Mouse (Mus musculus) T-helper 1 cell (primary cell): ENCODE measurements around the gene Sidt2.

Experiments
- in situ Hi-C: fragments of 300-600 bp; cut with MboI, MseI; formaldehyde crosslinking; loops from one replicate; pipeline ENCODE4 v1.15.1; 2025; ENCODE audit warnings: high pct_unique_total_duplicates

The Sidt2 gene

DNA sequence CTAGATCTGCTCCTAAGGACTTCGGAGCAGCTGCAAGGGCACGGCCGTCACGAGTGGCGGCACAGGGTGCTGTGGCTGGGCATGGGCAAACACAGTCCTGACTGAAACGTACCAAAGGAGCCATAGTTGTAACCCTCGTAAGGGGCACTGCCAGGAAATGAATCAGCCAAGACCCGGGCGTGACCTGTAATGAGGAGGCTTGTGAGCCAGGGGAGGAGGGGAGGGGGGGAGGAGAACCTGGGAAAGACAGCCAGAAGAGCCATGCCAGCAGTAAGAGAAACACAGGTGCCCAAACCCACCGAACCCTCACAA, 8.2 kb downstream of the Sidt2 start:
- in situ Hi-C loops = loop anchor here (5.0 kb wide), 1 partner anchor 35 kb away; no protein-coding TSS in a partner anchor

DNA sequence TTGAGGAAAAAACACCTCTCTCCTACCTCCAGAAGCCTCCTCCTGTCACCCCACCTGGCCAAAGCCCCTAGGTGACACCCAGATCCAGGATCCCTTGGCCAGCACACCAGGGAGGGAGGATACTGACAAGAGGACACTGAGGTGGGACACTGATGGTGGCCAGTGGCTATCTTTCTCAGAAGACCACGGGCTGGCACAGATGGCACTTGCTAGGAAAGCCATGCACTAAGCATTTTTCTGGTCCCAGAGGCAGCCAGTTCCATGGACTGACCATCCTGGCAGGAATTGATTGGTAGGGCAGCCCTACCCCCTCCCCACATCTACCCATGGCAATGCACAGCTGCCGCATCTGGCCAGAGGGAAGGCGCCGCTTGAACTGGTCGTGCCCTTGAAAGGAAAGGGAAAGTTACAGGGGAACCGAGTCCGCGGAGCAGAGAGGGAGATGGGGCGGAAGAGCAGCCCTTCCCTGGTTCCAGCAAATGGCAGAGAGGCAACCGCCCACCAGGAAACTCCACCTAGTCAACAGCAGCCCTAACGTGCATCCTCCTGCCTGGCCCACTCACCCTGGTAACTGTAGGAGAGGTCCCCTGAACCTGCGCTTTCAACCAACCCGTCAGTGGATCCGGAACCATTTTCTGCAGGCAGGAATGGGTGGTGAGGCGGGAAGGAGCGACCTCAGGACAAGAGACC, 8.7 kb downstream of the Sidt2 start:
- in situ Hi-C loops = loop anchor here (5.0 kb wide), 1 partner anchor 34 kb away; no protein-coding TSS in a partner anchor

DNA sequence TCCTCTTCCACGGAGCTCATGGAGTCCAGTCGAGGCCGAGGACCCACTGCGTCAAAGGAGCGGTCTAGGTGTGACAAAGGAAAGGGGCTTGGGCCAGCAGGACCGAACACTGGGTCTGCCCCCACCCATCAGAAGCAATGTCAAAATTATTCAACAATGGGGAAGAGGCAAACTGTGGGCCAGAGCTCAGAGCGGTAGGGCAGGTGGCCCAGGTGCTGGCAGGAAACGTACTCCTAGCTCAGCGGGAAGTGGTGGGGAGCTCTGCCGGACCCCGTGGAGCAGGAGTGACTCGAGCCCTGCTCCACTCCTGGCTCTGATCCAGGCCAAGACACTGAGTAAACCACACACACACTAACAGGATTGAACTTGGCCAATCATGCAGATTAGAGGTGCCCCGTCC, 9.3 kb downstream of the Sidt2 start:
- in situ Hi-C loops = loop anchor here (5.0 kb wide), 1 partner anchor 33 kb away; no protein-coding TSS in a partner anchor

DNA sequence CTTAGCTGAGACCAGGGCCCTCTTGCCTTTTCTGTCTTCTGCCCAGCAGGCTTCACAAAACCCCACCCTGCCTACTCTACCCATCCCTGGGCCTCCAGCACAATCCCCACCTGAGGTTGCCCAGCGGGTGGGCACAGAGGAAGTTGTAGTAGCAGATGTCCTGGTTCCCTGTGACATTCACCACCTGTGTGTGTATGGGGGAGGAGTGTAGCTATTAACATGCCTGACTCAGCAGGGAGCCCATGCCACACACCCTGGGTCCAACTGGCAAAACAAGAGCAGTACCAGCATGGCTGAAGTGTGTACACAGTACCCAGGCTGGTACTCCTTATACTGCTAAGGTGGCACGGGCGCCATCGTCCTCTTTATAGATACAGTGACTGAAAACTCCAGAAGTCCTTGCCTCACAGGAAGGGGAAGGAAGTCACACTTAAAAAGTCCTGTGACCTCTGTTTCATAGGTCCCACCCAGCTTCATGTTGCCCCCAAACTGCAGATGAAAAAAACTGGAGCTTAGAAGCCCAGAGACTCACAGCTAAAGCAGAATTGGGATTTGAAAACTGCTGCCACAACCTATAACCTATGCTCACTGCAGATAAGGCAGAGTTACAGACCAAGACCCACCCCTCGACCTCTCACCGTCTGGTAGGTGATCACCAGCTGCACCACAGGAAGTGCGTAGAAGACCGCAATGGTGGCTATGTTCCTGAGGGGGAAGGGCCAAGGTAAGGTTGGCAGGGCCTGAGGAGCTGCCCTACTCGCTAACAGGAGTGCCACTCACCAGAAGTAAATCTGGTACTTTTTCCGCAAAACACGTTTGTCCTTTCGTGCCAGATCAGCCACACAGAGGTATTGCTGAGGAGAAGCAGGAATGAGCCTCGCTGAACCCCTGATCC, 10.3 kb downstream of the Sidt2 start:
- in situ Hi-C loops = loop anchor here (5.0 kb wide), 1 partner anchor 32 kb away; no protein-coding TSS in a partner anchor

DNA sequence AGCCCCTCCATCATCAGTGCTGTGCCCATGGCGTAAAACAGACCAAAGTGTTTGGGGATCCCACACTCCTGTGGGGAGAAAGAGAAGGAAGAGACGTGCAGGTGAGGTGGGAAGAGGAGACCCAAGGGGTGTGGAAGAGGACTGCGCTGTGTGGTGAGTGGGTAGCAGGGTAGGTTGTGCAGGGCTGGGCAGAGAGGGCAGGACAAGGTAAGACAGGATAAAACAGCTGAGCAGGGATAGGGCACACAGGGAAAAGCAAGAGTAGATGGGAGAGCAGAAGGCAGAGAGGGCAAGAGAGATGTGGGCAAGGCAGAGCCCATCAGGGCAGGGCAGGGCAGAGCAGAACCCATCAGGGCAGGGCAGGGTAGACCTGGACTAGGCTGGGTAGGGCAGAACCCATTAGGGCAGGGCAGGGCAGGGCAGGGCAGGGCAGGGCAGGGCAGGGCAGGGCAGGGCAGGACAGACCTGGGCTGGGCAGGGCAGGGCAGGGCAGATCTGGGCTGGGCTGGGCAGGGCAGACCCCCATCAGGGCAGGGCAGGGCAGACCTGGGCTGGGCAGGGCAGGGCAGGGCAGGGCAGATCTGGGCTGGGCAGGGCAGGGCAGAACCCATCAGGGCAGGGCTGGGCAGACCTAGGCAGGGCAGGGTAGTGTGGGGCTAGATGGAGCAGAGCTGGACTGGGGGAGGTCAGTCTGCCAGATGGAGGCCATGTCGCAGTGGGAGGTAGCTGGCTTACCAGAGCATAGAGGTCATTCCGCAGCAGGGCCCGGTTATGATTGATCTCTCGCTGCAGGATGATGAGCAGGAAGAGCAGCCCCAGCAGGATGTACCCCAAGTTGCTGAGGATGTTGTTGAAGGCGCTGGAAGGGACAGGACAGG, 11.2 kb downstream of the Sidt2 start:
- in situ Hi-C loops = no loop called here

DNA sequence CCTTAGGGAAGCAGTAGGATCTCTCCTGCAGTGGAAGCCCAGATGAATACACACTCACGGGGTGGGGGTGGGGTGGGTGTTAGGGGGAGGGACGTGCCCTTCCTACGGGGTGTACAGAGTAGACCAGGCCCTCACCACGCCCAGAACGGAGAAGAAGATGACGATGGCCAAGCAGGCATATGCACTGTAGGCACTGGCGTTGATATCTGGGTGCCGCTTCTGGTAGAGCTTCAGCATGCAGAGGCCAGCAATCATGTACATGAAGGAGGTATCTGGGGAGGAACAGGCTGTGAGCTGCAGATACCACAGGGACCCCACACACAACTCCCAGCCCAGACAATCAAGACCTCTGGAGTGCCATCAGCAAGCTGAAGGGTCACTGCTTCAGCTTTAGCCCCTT, 12.1 kb downstream of the Sidt2 start:
- in situ Hi-C loops = no loop called here

DNA sequence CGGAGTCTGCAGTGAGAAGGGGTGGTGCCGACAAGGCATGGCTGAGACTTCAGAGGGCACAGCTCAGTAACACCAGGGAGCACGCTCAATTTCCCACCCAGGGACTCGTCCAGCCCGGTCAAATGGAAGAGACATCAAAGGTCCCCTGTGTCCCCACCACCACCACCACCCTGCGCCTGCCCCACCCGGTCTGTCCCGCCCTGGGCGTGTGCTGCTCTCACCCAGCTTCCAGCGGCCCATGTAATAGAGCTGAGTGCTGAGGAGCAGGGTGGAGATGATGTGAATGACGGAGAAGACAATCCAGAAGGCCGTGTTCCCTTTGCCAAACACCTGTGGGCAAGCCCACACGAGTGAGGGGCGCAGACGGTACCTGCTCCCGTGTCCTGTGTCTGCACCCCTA, 12.6 kb downstream of the Sidt2 start:
- in situ Hi-C loops = no loop called here

DNA sequence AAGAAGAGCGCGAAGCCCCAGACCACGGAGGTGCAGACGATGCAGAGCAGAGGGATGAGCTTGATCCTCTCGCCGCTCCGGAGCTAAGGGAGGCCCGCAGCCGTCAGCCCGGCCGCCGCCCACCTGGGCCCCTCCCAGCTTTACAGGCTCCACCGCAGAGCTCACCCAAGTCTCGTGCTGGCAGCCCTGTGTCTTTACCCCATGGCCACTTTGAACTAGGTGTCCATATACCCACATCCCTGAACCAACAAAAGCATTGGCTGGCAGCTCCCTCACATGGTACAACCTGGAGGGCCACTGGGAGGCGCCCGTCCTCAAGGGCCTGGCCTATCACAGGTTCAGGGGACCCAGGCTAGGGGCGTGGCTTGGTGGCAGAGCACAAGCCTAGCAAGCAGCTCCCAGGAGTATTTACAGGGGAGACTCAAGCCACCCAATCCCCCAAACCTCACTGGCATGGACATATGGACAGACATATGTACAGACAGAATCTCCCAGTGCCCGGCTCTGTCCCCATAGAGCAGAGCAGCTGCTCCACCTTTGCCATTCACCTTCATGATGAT, 13.6 kb downstream of the Sidt2 start:
- in situ Hi-C loops = no loop called here

DNA sequence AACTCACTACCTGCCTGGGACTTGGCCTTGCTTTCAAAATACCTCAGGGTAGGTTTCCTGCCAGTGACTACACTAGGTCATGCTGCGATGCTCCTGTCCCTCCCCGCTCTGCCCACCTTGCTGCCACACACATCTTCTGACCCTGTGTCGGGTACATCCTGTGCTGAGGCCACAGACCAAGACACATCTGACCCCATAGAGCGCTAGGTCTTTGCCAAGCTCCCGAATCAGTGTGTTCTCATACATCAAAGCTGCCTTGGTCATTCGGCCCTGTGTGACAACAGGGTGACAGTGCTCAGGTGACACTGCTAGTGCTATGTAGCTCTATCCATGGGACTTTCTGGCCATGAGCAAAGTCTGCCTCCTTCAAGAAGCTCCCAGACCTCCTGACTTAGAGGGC, 15.3 kb downstream of the Sidt2 start:
- in situ Hi-C loops = no loop called here

DNA sequence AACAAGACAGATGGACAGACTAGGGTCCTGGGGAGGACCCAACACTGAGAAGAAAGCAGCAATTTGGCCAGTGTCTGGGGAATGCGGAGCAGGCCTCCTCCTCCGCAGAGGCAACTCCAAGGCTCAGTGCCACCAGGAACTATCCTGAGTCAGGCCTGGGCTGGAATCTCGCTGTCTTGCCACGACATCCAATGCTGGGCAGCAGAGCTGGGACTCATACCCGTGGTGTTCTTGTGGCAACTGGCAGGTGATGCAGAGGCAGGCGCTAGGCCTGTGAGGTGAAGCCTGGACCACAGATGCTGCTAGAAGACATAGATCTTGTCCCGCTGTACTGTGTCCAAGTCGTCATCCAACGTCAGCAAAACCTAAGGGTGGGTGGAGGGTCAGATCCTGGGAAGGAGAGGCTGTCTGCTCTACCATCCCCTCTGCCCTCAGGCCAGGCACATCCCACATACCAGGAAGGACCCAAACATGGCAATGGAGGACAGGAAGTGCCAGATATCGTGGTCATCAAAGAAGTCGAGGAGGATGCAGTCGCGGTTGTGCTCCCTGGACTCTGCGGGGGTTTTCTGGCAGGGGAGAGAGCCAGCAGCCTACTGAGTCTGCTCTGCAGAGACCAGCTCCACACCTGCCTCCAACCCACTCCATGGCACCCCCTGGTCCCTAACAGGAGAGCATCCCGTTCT, 16.0 kb downstream of the Sidt2 start:
- in situ Hi-C loops = no loop called here

DNA sequence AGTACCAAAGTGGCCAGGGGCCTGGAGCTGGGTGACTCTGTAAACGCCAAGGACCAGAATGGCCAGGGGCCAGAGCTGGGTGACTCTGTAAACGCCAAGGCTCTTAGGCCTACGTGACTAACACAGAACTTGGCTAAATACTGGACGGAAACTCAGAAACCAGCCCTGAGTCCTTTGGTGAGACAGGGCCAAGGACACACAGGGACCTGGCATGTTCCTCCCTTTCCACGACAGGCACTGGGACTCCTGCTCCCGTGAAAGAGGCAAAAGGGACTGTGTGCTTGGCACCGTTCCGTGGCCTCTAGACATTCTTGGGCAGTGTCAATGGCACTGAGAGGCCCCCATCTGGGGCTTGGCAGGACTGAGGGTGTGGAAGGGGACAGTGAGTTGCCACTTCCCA, 17.0 kb downstream of the Sidt2 start:
- in situ Hi-C loops = no loop called here

DNA sequence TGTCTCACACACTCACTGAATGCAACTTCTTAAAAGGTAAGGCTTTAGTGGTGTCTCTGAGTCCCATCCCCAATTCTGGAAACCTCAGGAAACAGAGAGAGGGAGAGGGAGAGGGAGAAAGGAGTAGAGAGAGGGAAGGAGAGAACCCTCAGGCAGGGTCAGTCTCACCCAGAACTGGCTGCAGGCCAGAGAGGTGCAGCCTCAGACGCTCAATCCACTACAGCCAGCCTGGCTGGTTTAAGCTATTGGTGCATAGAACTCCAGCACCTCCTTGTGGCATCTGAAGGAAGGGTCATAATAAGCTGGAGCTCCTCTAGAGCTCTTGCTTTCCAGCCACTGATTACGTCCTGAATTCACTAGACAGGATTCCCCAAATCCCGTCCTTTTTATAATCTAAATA, 18.2 kb downstream of the Sidt2 start:
- in situ Hi-C loops = no loop called here

DNA sequence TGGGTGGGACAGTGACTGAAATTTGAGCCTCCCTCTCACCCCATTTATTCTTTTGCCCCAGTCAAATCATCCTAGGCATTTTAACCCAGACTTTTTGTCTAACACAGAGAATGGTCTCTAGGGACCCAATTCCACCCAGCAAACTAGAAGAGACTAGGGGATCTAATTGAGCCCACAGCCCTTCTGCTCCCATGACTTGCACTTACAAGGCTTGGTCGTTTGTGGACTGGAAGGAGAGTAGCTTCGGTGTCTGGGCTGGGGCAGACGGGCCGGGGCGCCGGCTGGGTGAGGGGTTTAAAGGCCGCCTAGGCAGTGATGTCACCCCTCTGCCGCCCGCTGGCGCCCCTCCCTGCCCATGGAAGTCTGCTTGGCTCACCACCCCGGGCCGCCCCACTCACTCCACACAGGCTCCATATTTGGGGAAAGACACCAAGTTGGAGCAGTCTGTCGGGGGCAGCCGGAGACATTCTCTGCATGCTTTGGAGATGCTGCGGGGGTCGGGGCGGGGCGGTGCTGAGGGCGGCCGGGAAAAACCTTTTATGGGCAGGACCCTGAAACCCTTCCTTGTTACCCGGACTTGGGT, 19.3 kb downstream of the Sidt2 start, which contains the start of gene Tagln:
Gene Tagln, minus strand, starts transcription at position 431 of the 583 bp plus-strand sequence.
- in situ Hi-C loops = no loop called here

DNA sequence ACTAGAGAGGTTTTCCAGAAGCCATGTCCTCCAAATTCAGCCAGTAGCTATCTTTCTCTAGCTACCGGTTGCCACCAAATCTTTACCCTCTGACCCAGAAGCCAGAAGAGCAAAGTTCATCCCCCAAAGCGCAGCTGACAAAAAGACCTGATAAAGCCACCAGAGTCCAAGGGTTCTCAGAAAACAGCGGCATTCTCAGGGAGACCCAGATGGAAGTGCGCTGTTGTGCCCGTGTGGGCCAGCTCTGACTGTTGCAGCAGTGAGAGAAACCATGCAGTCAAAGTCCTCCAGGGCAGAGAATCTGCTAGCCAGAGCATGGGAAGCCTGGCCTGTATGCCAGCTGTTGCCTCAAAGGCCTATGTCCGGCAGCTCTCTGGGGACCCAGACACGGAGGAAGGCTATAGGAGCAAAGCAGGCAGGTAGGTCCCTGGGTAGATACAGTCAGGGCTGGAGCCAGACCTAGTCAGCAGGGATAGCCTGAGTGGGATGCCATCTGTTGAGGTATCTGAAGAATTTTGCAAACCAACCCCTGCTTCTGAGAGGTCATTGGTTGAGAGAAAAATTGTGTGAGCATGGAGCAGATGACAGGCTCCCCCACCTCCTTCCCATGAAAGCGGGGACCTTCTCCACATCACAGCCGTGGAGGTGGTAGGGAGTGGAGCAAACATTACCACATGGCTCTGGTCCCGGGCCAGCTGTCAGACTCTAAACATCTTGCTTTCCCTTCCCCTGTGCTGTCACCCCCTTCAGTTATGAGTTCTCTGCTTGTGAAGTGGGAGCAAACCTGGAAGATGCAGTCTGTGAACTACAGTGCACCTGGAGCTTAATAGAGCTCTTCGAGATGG, 22.3 kb downstream of the Sidt2 start:
- in situ Hi-C loops = no loop called here

DNA sequence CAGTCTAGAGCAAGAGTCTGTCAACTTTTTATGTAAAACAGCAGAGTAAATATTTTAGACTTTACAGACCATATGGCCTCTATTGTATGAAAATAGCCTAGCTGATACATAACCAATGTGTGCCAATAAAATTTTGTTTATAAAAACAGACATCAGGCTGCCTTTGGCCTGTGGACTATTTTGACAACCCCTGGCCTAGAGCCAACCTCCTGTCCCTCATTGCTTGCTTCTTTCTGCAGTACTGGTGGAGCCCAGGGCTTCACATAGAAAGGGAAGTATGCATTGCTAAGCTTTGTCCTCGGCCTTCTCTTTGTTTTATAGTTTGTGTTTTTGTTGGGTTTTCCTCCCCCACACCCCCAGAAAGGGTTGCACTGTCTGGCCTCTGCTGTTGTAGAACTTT, 23.1 kb downstream of the Sidt2 start:
- in situ Hi-C loops = no loop called here

DNA sequence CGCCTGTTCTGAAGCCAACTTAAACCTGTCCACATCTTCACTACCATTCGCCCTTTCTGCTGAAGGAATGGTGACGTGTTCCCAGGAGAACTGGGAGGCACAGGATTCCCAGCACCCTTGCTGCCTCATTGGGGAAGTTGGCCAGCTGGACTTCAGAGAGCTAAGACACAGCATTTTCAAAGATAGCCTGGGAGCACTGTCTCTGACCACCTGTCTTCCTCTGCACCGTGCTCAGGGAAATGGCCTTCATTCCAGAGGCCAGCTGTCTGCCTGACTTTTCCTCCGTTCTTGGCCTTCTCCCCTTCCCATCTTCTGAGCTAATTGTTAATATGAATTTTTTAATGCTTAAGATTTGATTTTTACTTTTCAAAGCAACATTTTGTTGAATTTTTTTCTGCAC, 25.8 kb downstream of the Sidt2 start:
- in situ Hi-C loops = no loop called here

DNA sequence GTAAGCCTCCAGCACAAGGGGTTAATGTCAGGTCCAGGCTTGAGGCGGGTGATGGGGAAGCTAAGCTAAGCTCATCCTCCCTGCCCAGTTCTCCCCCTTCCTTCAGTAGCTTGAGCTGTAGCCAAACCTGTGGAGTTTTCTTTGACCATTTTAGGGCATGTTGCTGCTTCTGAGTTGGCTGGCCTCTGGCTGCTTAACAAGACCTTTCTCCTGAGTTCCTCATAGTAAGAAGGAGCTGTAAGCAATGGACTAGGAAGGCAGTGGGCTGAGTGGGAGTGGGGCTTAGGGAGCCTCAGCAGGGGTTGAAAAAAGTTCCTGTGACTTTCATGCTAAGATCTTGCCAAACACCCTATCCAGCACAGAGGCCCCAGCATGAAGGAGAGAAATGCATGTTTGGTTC, 35.2 kb downstream of the Sidt2 start:
- in situ Hi-C loops = no loop called here

DNA sequence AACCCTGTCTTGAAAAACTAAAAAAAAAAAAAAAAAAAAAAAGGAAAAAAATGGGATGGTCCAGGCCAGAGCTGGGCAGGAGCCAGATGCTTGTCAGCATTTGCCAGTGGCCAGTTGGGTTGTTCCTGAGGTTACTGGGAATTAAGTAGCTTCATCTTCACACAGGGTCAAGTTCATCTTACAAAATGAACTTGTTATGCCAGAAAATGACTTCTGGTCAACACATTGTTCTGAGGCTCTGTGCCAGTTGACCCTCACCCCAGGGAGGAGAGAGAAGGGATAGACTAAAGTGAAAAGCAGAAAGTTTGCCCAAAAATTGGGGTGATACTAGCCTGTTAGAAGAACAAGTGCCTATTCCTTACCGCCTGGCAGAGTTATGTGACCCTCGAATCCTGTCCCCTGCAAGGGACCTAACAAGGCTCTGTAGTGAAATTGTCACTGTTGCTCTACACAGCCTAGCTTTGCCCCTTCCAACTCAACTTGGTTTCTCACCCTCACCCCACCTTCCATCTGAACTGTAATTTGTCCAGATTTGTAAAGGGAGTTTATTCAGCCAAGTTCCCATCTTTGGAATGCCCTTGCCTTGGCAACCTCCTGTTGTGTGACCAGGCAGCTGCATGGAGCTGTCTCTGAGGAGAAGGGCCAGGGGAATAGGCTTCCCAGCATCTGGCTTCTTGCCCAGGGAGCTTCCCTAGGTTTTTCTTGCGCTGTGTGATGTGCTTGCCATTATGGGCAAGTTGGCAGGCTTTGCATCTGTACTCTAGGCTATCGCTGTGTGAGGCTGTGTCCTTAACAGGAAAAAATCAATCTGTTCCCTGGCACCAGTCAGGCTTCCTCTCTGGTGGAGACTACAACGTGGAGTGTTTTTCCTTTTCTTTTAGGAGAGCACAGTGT, 37.8 kb downstream of the Sidt2 start:
- in situ Hi-C loops = no loop called here

DNA sequence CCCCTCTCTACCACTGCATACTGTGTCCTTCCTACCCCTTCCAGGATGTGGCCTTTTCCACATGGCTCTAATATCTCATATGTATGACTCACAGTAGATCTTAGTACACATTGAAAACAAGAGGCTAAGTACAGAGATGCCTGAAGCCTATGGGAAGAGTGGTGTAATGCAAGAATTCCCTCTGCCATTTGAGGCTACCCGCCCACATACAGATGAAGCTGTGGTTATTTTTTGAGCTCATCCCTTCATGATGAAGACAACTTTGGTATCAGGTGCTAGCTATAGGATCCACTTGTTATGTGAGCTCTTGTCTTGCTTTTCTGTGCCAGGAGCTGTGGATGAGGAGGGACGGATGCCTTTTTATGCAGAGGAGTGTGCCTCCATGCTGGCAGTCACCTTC, 39.4 kb downstream of the Sidt2 start:
- in situ Hi-C loops = no loop called here
